Mouse (Mus musculus) megakaryocyte, adult 5-6 weeks (primary cell): ENCODE results near the gene 1700018F24Rik. TPM values are rescaled to one million over a fixed set of nuclear protein-coding genes. Genes with fewer than 3 reads are reported as not detected.
"Not testable (repeated sequence)": the region's sequence is repeated elsewhere in the genome, so short reads cannot be mapped to it uniquely, and the experiment has no call there.

Experiments
- ATAC-seq: 2 replicates; pipeline ENCODE4 v1.8.0; 2016; ENCODE audit warnings: mild to moderate bottlenecking, inconsistent platforms; ENCODE audit not compliant: poor library complexity, severe bottlenecking
- total RNA-seq, 2 experiments: library from RNA; stranded (forward) in 1 of 2; stranded (reverse) in 1 of 2; fragments of 153-499, 151-499 nt in 1 of 2; fragments of 221-1000, 200-1000 nt in 1 of 2; gene quantifications; 2 replicates each; pipeline versions ENCODE4 v1.2.3 to v1.2.4; 2015 to 2017

Gene 1700018F24Rik
- total RNA-seq (2015), result not detected in 2 replicates
- not detected in 2 replicates for total RNA-seq (2017)

DNA sequence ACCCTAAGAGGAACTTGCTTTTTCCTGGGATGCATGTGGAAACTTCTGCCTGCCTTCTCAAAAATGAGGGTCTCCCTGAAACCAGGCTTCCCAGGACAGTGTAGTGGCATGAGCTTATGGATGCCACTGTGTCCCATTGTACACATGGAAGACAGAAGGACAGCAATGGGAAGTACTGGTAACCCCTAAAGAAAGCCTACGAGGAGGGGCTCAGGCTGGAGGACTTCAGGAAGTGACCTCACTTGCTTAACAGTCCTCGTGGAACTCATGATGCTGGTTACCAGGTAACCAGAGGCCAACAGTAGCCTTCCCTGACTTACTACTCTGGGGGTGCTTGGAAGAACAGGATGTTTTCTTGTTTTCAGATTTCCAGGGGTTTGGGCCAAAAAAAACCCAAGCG is at the start of gene 1700018F24Rik:
Gene 1700018F24Rik, plus strand, starts transcription at position 301 of the 400 bp plus-strand sequence.
- ATAC-seq, result not testable (repeated sequence)

DNA sequence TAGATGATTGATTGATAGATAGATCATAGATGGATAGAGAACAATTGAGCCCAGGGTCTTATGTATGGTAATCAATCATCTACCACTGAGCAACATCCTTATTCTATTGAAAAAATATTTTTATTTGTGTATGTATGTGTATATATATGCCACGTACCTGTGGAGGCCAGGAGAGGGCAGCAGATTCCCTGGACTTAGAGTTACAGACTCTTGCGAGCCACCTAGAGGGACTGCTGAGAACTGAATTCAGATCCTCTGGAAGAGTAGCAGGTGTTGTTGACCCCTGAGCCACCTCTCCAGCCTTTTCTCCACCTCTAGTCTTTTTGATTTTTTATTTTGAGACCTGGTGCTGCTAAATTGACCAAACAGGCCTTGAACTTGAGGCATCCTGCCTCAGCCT is 44.3 kb upstream of the 1700018F24Rik start:
- ATAC-seq, result peak; percentile 86

DNA sequence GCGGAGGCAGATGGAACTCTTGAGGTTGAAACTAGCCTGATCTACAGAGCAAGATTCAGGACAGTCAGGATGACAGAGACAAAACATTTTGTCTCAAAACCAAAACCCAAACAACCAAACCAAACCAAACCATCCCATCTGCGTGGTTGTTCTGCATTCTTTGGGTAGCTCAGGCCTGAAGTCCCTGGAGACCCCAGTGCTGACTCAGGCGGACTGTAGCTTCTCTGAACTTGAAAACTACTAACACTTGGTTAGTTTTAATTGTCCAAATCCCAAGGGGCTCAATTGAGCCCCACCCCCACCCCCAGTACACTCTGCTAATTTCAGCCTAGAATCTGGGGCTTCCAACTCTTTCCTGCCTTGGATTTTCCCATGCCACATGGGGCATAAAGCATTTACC is 39.4 kb upstream of the 1700018F24Rik start:
- ATAC-seq, result no peak

DNA sequence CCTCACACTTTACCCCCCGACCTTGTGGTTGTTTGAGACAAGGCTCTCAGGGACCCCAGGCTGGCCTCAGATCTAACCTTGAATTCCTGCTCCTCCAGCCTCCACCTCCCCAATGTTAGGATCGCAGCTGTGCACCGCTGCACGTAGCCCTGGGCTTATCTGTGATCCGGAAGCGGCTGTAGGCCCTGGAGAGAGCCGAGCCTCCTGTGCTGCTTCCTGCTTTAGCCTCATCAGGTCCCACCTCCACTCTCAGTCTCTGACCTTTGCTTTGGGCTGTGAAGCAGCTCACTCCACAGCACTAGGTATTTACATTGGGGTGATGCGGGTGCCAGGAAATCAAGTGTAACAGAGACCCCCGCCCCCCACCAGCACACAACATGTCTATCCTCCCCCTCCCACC is 38.3 kb upstream of the 1700018F24Rik start:
- ATAC-seq, result no peak

DNA sequence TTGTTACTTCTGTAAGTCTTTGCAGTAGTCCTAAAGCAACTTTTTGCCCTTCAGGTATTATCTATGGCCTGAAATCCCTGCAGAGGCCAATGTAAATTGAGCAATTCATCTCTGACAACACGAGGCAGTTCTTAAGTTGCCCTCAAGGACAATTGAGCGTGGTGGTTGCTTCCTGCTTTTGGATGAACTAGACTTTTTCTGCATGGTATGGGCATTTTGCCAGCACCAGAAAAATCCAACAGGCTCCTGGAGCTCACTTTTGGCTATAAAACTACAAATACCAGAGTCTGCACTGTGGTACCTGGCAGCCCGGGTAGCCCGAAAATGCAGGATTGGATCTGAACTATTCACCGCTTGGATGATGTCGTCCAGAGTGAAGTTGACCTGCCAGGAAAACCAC is 37.2 kb upstream of the 1700018F24Rik start:
- ATAC-seq, result no peak

DNA sequence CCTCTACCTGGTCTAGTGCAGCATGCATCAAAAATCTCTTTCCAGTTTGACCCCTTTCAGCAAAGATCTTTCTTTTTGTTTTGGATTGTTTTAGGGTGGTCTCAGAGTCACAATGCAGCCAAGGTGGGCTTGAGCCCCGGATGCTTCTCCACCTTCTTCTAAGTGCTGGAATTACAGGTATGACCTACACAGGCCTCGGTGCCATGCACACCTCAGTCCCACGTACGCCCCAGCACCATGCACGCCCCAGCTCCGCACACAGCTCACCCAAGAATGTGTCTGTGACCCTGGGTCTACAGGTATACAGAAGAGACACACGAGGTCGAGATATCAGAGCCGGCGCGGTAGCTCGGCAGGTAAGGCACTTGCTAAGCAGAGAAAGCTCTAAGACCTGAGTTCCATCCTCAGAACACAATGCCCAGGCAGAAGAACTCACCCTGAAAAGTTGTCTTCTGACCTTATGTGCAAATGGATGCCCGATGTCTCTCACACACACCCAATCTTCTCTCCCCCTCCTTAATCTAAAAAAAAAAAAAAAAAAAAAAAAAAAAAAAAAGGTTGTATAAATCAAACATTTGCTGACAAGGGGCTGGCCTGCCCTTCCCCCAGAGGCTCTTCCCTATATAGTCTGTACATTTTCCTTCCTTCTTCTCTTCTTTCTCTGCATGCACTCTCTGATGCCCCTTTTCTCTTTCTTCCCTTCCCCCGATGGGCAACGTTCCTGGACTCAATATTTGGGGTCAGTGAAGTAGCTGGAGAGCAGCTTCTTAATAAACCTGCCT is 33.7 kb upstream of the 1700018F24Rik start:
- no peak for ATAC-seq

DNA sequence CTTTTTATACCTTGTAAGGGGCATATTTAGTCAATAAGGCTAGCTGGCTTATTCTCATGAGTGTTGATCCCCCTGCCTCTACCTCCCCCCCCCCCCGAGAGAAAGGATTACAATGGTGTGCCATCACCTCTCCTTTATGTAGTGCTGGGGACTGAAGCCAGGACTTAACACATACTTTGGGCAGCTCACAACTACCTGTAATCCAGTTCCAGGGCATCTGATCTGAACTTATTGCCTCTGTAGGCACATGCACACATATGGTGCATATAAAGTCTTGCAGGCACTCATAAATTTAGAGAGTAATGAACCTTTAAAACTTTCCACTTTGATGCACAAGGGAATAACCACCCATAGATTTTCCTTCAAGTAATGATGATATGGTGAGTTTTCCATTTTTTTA is 28.5 kb upstream of the 1700018F24Rik start:
- ATAC-seq, result no peak

DNA sequence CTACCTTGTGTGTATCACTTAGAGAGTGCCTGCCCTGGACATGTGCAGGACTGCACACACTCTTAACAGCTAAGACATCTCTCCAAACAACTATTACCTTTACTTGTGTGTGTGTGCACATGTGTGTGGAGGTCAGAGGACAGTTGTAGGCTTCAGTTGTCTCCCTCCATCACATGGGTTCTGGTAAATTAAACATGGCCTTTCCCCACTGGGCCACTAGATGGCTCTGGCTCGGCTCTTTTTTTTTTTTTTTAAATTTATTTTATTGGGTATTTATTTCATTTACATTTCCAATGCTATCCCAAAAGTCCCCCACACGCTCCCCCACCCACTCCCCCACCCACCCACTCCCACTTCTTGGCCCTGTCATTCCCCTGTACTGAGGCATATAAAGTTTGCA is 26.0 kb upstream of the 1700018F24Rik start:
- ATAC-seq, result not testable (repeated sequence)

DNA sequence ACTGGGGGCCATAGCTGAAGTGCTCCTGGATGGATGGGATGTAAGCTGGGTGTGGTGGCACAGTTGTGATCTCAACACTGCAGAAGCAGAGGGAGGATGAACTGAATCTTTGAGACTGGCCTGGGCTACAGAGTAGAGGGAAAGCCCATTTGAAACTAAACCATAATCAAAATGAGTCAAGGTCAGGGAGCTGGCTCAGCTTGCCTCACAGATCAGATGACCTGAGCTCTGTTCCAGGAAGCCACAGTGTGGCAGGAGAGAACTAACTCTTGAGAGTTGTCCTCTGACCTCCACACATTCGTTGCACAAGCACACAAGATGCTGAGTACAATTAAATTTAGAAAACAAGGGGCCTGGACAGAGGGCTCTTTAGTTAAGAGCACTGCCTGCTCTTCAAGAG is 22.5 kb upstream of the 1700018F24Rik start:
- ATAC-seq, result not testable (repeated sequence)

DNA sequence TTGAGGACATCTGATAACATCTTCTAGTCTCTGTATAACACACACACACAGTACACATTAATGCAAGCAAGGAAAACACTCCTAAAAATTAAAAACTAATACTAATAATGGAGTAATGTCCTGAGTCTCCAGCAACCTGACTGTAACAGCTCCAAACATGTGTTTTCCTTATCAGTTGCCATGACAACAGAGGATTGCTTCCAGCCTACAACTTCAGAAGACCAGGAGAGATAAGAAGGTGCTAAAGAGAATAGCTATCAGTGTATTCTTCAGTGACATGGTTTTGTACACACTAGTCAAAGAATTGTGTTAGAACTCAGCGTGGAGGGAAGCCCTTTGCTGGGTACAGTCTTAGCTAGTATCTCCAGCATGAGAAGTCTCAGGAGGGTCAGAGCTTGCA is 22.1 kb upstream of the 1700018F24Rik start:
- not testable (repeated sequence) for ATAC-seq

DNA sequence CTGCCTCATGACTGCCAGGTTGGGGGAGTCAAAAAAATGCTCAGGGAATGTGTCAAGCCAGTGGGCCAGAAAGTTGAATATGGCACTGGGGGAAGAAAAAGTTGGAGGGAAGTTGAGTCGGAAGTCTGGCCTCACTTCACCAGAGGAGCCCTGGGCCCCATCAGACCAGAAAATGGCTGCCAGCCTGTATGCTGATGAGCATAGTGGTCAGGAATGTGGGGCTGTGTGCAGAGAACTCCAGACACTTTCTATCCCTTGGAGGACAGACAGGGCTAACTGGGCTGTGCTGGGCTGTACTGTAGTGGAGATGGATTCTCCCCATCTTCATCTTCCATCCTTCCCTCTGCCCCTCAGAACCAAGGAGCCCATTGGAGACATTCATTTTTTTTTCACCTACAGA is 12.3 kb upstream of the 1700018F24Rik start:
- ATAC-seq, result not testable (repeated sequence)

DNA sequence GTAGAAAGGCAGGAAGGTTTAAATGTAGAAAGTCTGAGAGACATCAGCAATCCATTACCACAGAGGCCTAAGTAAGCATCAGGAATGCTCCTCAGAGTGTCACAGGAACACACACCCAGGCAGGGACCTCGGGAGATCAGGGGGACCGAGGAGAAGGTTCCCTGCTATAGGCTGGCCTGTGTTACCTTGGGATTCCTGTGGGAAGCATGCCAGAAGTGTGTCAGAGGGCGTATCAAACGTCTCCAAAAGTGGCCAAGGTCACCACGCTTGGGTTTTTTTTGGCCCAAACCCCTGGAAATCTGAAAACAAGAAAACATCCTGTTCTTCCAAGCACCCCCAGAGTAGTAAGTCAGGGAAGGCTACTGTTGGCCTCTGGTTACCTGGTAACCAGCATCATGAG is 10.4 kb upstream of the 1700018F24Rik start, which contains the start of gene Gm4871:
Gene Gm4871, minus strand, starts transcription at position 364 of the 400 bp plus-strand sequence.
- not testable (repeated sequence) for ATAC-seq

DNA sequence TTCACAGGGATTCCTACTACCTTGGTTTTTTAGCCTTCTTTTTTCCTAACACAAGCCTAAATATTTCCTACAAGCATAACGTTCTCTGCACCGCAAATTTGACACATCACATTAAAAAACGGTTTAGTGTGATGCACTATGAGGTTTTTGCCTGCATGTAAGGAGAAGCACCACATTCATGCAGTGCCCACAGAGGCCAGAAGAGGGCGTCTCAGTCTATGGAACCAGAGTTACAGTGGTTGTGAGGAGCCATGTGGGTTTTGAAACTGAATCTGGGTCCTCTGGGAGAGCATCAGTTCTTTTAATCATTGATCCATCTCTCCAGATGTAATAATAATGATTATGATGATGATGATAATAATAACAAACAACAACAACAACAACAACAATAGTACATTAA is 1.2 kb upstream of the 1700018F24Rik start:
- ATAC-seq, result no peak

DNA sequence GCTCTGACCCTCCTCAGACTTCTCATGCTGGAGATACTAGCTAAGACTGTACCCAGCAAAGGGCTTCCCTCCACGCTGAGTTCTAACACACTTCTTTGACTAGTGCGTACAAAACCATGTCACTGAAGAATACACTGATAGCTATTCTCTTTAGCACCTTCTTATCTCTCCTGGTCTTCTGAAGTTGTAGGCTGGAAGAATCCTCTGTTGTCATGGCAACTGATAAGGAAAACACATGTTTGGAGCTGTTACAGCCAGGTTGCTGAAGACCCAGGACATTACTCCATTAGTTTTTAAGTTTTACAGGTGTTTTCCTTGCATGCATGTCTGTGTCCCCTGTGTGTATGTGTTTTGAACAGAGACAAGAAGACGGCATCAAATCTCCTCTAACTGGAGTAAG is 11.4 kb downstream of the 1700018F24Rik start:
- not testable (repeated sequence) for ATAC-seq

DNA sequence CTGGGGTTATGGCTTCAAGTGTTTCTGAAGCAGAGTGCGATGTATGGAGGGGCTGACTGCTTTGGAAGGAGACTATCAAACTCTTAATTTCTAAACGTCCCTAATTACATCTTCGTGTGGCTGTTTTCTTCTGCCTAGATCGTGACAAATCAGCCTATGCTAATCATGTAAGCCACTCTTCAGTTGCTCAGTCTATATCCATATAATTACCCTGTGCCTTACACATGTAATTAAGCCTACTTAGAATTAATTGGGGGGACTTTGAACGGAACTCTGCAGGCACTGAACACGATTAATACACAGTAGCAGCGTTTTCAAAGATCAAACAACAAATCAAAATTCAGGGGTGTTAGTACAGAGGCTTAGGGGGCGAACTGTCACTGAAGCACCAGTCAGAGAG is 15.1 kb downstream of the 1700018F24Rik start:
- no peak for ATAC-seq

DNA sequence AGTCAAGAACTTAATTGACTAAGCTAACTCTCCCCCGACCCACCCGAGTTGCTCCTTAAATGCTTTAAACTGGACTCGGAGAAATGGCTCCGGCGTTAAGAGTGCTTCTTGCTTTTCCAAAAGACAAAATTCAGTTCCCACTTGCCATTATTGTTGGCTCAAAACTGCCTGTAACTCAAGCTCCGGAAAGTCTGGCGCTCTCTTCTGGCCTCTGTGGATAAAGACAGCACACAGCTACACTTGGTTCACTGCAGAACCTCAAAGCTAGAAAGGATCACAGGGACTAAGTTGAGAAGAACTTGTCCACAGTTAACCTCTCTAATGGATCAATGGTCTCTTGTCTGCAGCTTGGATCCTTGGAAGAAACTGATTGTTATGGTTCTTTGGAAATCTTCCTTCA is 15.9 kb downstream of the 1700018F24Rik start:
- ATAC-seq, result no peak

DNA sequence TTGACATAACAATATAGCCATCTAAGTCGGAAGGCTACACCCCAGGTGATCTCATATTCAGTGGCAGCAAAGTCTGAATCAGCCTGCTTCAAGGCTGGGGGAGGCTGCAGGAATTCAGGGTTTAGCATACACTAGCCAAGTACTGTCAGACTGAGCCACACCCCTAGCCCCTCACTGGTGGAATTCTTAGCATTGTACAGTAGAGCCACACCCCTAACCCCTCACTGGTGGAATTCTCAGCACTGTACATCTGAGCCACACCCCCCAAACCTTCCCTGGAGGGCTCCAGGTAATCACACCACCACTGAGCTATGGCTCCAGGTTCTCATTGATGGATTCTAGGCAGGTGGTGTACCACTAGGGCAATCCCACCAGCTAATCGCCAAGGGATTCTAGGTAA is 16.7 kb downstream of the 1700018F24Rik start:
- no peak for ATAC-seq

DNA sequence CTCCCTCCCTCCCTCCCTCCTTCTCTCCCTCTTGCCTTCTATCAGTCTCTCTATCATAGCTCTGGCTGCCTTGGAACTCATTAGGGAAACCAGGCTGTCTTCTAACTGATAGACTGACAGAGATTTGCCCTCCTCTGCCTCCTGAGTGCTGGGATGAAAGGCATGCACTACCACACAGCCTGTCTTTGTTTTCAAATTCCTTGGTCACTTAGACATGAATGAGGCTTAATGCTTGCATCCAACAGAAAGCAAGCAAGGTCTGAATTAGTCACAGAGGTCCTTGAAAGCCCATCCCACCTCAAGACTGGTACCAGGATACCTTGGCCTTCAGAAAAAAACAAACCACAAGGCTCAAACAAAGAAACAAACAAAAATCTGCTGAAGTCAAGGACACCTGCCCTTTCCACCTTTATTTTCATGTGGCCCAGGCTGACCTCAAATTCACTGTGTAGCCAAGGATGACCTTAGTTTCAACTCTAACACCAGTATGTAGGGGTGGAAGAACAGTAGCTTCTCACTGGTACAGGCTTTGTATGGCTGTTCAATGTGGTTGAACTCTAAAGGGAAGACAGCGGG is 22.1 kb downstream of the 1700018F24Rik start:
- ATAC-seq, result no peak

DNA sequence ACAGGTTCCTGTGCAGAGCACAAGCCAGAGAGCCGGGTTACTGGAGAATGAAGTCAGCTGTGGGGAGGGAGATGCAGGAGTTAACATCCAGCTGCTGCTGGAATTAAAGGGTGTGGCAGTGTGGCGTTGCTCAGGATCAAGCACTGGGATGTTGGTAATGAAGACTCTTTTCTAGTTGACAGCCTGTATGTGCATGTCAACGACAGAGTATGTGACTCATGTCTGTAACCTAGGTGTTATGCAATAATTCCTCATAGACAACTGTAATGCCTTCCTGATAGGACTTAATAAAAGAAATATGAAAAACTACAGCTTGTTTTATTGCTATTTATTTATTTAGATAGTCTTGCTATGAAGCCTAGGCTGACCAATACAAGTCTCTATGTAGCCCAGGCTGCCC is 26.1 kb downstream of the 1700018F24Rik start:
- ATAC-seq, result no peak

DNA sequence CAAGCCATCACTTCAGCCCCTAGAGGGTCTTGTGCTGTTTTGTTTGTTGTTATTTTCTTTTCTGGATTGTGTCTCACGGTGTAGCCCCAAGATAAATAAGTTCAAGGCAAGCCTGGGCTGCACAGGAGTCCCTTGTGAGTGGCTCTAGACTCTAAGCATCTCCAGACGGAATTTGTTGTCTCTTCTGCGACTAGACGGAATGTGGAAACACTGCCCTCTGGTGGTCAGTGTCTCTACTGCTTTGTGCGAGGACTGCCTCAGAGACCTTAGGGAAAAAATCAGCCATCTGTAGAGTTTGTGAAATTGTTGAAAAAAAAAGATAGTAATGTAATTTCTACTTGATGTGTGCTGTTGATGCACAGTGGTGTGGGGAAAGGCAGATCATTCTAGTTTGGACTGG is 26.9 kb downstream of the 1700018F24Rik start:
- ATAC-seq, result peak; percentile 89

DNA sequence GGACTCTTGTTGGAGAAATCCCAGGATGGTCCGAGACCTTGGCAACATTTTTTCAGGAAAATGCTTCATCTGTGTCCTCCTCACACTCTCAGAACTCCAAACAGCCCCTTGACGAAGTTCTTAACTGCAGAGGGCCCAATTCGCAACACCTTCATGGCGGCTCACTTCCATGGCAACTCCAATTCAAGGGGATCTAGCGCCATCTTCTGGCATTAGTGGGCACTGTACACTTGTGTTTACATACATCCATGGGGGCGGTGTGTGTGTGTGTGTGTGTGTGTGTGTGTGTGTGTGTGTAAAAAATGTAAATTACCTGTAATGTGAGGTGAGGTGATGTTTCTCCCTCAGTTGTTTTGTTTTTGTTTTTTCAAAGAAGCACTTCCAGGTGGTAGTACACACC is 28.6 kb downstream of the 1700018F24Rik start:
- no peak for ATAC-seq

DNA sequence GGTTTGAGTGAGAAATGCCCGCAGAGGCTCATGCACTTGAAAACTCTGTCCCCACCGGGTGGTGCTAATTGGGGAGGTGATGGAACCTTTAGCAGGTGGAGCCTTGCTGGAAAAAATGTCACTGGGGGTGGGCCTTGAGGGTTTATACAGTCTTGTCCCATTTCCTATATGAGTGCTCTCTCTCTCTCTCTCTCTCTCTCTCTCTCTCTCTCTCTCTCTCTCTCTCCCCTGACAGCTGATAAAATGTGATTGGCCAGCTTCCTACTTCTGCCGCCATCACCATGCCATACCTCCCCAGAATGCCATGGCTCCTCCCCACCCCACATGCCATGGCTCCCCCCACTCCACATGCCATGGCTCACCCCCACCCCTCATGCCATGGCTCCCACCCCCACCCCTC is 32.3 kb downstream of the 1700018F24Rik start:
- ATAC-seq, result no peak
